Mouse (Mus musculus) c-Kit-positive CD71-negative TER-119-negative erythroid progenitor cells, embryonic 14.5 days (primary cell): ENCODE results near the gene Grb10.

Source experiments
- DNase-seq: peaks from one replicate; pipeline ENCODE4 v3.0.0-alpha.2; 2013; ENCODE audit warnings: low read depth

The Grb10 gene

GRCm38 (mm10) chr11:12032831-12033230 is 5.7 kb downstream of the Grb10 start:
- DNase-seq: no peak

- no peak for DNase-seq
These were observed 11.8 kb downstream of the Grb10 start for GRCm38 (mm10) chr11:12026638-12027037.

DNA sequence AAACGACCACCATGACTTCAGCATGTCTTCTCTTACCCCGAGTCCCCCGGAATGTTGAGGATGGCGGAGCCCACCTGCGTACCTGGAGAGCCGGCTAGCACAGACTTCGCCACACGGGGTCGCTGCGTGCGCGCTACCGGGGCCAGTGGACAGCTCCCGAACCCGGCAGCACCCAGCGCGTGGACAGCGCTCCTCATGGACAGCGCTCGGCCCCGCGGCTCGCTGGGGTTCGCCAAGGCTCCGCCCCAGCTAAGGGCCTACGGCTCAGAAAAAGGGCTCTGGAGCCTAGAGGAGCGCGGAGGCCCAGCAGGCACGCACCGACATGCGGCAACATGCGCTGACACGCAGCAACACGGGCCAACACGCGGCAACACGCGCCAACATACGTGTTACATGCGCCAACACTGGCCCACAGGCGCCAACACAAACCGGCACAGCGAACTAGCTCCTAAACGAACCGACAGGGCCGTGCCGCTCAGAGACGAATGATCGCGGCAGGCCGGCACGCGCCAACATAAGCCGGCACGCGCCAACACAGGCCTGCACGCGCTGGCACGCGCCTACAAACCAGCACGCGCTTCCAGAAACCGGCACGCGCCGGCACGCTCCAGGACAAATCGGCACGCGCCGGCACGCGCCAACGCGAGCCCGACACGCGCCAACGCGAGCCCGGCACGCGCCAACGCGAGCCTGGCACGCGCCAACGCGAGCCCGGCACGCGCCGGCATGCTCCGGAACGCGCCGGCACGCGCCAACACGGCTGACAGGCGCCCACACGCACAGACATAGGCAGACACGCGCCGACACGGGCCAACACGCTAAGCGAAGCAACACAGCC is 12.5 kb downstream of the Grb10 start:
- DNase-seq: no peak

DNA sequence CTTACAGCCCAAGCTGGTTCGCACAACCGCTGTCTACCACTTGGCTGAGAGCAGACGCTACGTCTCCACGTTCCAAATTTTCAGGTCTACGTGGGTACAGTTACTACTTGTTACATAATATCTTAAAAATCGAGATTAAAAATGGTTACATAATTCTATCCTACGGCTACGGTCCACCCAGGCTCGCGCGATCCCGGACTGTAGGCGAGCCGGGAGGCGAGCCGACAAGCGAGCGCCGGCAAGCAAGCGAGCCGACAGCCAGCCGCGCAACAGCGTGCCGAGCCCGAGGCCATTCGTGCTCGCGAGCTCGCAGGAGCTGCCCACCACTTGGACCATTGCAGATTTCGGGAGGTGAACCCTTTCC is 13.1 kb downstream of the Grb10 start:
- no peak for DNase-seq

GRCm38 (mm10) chr11:12023051-12023450 is 15.4 kb downstream of the Grb10 start:
- DNase-seq: no peak

DNA sequence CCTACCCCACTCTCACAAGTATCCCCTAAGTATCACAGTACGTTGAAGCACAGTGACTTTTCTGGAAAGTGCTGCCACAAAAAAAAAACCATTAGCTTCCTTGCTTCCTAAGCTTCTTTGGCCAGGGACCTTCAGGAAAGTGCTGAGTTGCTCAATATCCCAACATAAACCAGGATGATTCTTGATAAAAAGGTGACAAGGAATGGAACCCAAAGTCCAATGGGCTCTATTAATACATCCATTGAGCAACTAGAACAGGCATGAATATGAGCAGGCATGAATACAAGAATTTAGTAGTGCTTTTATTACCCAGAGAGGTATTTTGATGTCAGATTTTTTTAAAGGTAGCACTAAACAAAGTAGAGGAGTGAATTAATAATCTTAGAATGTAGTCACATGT is 18.8 kb downstream of the Grb10 start:
- no peak for DNase-seq

DNA sequence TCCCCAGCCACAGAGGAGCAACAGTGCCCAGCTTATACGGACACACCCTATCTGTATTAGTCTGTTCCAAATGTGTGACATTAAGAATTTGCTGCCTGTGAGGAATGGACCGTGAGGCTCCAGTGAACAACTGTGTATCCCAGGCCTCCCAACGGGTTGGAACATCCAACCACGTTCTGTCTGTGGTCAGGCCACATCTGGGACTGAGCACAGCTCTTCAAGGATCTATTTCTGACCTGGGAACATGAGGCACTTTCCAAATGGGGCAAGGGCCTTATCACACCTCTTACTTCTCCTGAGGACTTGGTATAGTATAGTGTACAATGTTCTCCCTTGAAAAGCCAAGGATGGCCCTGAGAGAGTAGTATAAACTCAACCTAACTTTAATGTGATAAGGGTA is 19.9 kb downstream of the Grb10 start:
- DNase-seq: no peak

DNA sequence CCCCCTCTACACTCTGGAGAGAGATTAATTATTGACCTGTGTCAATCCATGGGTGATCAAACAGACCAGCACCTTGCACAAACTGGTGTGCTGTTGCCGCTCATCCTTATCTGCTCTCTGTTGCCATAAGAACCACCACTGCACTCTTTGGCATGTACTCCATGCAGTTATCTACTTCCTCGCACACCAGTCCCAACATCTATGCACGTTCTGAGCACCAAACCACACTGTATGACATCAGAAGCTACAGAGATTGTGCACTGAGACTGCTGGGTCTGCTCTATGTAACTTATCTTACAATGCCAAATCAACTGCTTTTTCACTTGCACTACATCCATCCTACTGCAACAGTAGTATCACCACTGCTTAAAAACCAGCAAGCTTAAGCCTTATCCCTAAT is 28.4 kb downstream of the Grb10 start:
- DNase-seq: no peak

GRCm38 (mm10) chr11:12000293-12000910 is 38.1 kb downstream of the Grb10 start:
- DNase-seq: no peak

- DNase-seq: no peak
These were observed 39.6 kb downstream of the Grb10 start for GRCm38 (mm10) chr11:11998881-11999280.

DNA sequence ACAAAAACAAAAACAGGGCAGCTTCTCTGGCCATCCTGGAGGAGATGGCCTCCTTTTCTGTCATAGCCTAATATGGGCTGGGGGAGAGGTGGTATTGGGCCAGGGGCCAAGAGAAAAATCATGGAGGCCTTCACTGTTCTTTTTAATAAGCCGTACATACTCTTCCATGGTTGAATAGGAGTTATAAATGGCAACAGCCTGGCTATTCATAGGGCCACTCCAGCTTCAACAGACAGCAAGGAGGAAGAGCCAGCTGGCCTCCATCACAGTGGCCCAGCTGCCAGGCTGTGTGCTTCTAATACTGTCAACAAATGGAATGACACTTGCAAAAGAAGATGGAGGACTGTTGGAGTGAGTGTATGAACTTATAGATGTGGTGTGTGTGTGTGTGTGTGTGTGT is 41.4 kb downstream of the Grb10 start:
- DNase-seq: no peak

- DNase-seq: no peak
These were observed 43.1 kb downstream of the Grb10 start for GRCm38 (mm10) chr11:11995371-11995770.

DNA sequence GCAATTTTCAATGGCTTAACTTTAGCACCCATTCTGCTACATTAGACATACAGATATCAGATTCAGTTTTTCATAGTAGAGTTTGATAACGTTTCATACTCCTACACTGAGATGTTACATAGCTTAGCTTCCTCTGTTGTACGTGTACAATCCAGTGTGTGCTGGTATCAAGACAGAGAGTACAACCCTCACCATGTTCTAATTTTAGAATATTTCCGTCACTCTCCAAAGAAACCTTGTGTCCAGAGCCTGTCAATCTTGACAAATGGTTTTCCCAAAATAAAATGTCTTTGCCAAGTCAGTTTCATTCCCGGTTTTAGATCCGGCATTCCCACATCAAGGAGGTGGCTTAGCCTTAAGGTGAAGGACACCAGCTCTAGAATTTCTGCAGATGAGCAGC is 44.7 kb downstream of the Grb10 start:
- DNase-seq: no peak

GRCm38 (mm10) chr11:11993183-11993582 is 45.3 kb downstream of the Grb10 start:
- DNase-seq: no peak

DNA sequence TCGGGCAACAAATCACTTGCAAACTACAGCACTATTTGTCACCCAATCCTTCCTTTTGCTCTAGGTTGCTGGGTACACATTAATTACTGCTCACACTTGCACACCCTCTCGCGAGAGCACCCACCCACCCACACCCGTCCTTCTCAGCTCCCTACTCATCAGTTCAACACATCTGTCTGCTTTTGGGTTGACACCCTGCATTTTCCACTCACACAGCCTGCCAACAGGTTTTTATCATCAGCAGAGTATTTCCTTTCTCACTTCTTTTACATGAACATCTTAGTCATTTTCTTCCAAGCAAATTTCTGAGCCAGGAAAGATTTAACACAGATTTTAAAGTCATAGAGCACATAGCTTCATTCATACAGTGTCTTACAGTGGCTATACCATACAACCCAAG is 48.6 kb downstream of the Grb10 start:
- no peak for DNase-seq

DNA sequence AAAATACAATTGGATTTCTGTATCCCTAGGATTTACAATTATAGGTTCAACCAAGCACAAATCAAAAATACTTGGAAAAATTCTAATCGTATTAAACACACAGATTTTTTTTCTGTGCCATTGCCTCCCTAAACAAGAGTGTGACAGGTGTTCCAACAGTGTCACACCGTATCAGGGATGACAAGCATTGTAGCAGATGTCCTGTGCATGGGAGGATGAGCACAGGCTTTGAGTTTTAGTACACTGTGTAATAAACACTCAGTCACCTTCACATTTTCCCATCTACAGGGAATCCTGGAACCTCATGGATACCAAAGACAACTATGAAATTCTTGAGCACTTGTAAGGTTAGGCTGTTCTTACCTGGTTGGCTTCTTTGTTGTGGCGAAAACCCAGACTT is 51.2 kb downstream of the Grb10 start:
- no peak for DNase-seq

- no peak for DNase-seq
These were observed 59.8 kb downstream of the Grb10 start for GRCm38 (mm10) chr11:11978611-11979197.

GRCm38 (mm10) chr11:11974591-11975255 is 63.8 kb downstream of the Grb10 start:
- DNase-seq: no peak

- peak; percentile 64 for DNase-seq
These were observed 65.0 kb downstream of the Grb10 start for GRCm38 (mm10) chr11:11973366-11974014.

GRCm38 (mm10) chr11:11972401-11973110 is 65.9 kb downstream of the Grb10 start:
- DNase-seq: no peak

GRCm38 (mm10) chr11:11970246-11970645 is 68.2 kb downstream of the Grb10 start:
- no peak for DNase-seq

DNA sequence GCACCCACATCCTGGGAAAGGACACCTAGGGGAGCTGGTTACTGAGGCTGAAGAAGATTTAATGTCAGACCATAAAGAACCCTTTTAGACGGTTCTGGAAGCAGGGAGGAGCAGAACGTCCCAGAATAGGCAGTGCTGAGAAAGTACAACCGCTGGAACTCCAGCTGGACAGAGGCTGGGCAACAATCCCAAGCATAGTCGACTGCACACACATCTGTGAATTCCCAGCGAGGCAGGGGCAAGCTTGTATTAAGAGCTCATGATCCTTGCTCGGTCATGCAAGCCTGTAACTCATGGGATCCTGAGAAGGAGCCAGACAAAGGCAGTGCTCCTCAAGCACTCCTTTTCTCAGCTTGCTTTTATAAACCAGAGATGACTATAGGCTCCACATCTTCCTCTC is 69.7 kb downstream of the Grb10 start:
- DNase-seq: no peak
